Mouse (Mus musculus): ENCODE measurements around the gene Tars2. TPM values are rescaled to one million over a fixed set of nuclear protein-coding genes. Genes with fewer than 3 reads are reported as not detected.

Gene Tars2
- polyA plus RNA-seq, 1 experiment from 2014 or later, result 39.2 TPM

GRCm38 (mm10) chr3:95707497-95707896 is 52.5 kb downstream of the Tars2 start:
- ATAC-seq (ENCODE audit: low read depth), result no peak
- H3K36me3 ChIP-seq, result no peaks in the 10 kb centered on the region
- 89% methylated on average over 7 of the region's 7 CpGs for WGBS
- H3K27me3 ChIP-seq, result no peaks in the 10 kb centered on the region
- H3K27ac ChIP-seq (replicated peaks), result no peak overlapping the region
- no peak overlapping the region for H3K4me2 ChIP-seq
- peaks cover under 1% of the 10 kb centered on the region; the same call in 1 of the 2 replicates for H3K4me1 ChIP-seq (replicated peaks)
- H3K9ac ChIP-seq, result no peak overlapping the region
- H3K4me3 ChIP-seq, result no peak overlapping the region
- 0 out of 2 replicates have a peak, but pooled peaks cover 1% of the 10 kb centered on the region for H3K9me3 ChIP-seq

GRCm38 (mm10) chr3:95706273-95706672 is 53.7 kb downstream of the Tars2 start:
- 92% methylated on average over 4 of the region's 4 CpGs for WGBS

GRCm38 (mm10) chr3:95704612-95705011 is 55.4 kb downstream of the Tars2 start:
- no peak overlapping the region for H3K9ac ChIP-seq
- WGBS, result 91% methylated on average over 4 of the region's 4 CpGs
- no peak for ATAC-seq (ENCODE audit: low read depth)
- H3K27me3 ChIP-seq, result no peaks in the 10 kb centered on the region
- H3K4me2 ChIP-seq, result no peak overlapping the region
- no peak overlapping the region for H3K4me3 ChIP-seq
- no peak overlapping the region for H3K27ac ChIP-seq (replicated peaks)
- no peaks in the 10 kb centered on the region for H3K9me3 ChIP-seq
- H3K4me1 ChIP-seq (replicated peaks), result peaks cover 27% of the 10 kb centered on the region
- H3K36me3 ChIP-seq, result no peaks in the 10 kb centered on the region

More at GRCm38 (mm10) chr3:95706273-95706672, 53.7 kb downstream of the Tars2 start:
- no peak overlapping the region for H3K4me2 ChIP-seq
- no peaks in the 10 kb centered on the region for H3K9me3 ChIP-seq
- H3K27ac ChIP-seq (replicated peaks), result no peak overlapping the region
- H3K36me3 ChIP-seq, result no peaks in the 10 kb centered on the region
- peaks cover 13% of the 10 kb centered on the region for H3K4me1 ChIP-seq (replicated peaks)
- no peak overlapping the region for H3K4me3 ChIP-seq
- H3K27me3 ChIP-seq, result no peaks in the 10 kb centered on the region
- H3K9ac ChIP-seq, result no peak overlapping the region
- ATAC-seq (ENCODE audit: low read depth), result no peak

GRCm38 (mm10) chr3:95703276-95703675 is 56.7 kb downstream of the Tars2 start:
- Histone ChIP-seq H3K4me3 (no peak overlapping the region), H3K4me1 (replicated peaks) (peaks cover 27% of the 10 kb centered on the region), H3K27me3 (no peaks in the 10 kb centered on the region), H3K9ac (no peak overlapping the region), H3K27ac (replicated peaks) (no peak overlapping the region), H3K4me2 (no peak overlapping the region), H3K9me3 (no peaks in the 10 kb centered on the region), H3K36me3 (no peaks in the 10 kb centered on the region)
- WGBS, result 93% methylated on average over 3 of the region's 3 CpGs
- ATAC-seq (ENCODE audit: low read depth), result no peak

- H3K4me3 ChIP-seq, result peak overlapping the region; percentile 23
- peak overlapping the region; percentile 56 for H3K27ac ChIP-seq (replicated peaks)
- H3K9ac ChIP-seq, result peak overlapping the region; percentile 63
- peak; percentile 87 for ATAC-seq (ENCODE audit: low read depth)
- H3K9me3 ChIP-seq, result no peaks in the 10 kb centered on the region
- H3K27me3 ChIP-seq, result no peaks in the 10 kb centered on the region
- peaks cover 27% of the 10 kb centered on the region for H3K4me1 ChIP-seq (replicated peaks)
- H3K4me2 ChIP-seq, result peak overlapping the region; percentile 54
- WGBS, result 5% methylated on average over 24 of the region's 24 CpGs
- no peaks in the 10 kb centered on the region for H3K36me3 ChIP-seq
Observed at GRCm38 (mm10) chr3:95701877-95702540, 58.0 kb downstream of the Tars2 start.

GRCm38 (mm10) chr3:95701085-95701484 is 58.9 kb downstream of the Tars2 start:
- H3K27ac ChIP-seq (replicated peaks), result no peak overlapping the region
- ATAC-seq (ENCODE audit: low read depth), result no peak
- H3K4me3 ChIP-seq, result no peak overlapping the region
- H3K4me1 ChIP-seq (replicated peaks), result peaks cover 34% of the 10 kb centered on the region
- WGBS, result 82% methylated on average over 2 of the region's 2 CpGs
- H3K36me3 ChIP-seq, result no peaks in the 10 kb centered on the region
- H3K27me3 ChIP-seq, result no peaks in the 10 kb centered on the region
- H3K4me2 ChIP-seq, result no peak overlapping the region
- H3K9ac ChIP-seq, result no peak overlapping the region
- no peaks in the 10 kb centered on the region for H3K9me3 ChIP-seq

GRCm38 (mm10) chr3:95700233-95700681 is 59.7 kb downstream of the Tars2 start:
- Histone ChIP-seq H3K4me2 (no peak overlapping the region), H3K4me3 (no peak overlapping the region), H3K4me1 (replicated peaks) (peaks cover 42% of the 10 kb centered on the region), H3K27ac (replicated peaks) (no peak overlapping the region), H3K9me3 (no peaks in the 10 kb centered on the region), H3K27me3 (no peaks in the 10 kb centered on the region), H3K36me3 (no peaks in the 10 kb centered on the region), H3K9ac (0 out of 2 replicates have a peak overlapping the region, but pooled peaks have one; percentile 17)
- ATAC-seq (ENCODE audit: low read depth), result no peak
- 54% methylated on average over 6 of the region's 6 CpGs for WGBS

GRCm38 (mm10) chr3:95698286-95698685 is 61.7 kb downstream of the Tars2 start:
- no peaks in the 10 kb centered on the region for H3K27me3 ChIP-seq
- H3K4me2 ChIP-seq, result no peak overlapping the region
- H3K36me3 ChIP-seq, result 0 out of 2 replicates have a peak, but pooled peaks cover 4% of the 10 kb centered on the region
- no peak overlapping the region for H3K4me3 ChIP-seq
- 90% methylated on average over 4 of the region's 4 CpGs for WGBS
- no peak overlapping the region for H3K27ac ChIP-seq (replicated peaks)
- no peak overlapping the region for H3K9ac ChIP-seq
- peaks cover 42% of the 10 kb centered on the region for H3K4me1 ChIP-seq (replicated peaks)
- no peaks in the 10 kb centered on the region for H3K9me3 ChIP-seq
- no peak for ATAC-seq (ENCODE audit: low read depth)

GRCm38 (mm10) chr3:95696360-95696759 is 63.6 kb downstream of the Tars2 start:
- 31% methylated on average over 7 of the region's 7 CpGs for WGBS
- Histone ChIP-seq H3K36me3 (peaks cover 6% of the 10 kb centered on the region; the same call in 1 of the 2 replicates), H3K4me2 (no peak overlapping the region), H3K9ac (no peak overlapping the region), H3K27me3 (no peaks in the 10 kb centered on the region), H3K4me3 (no peak overlapping the region), H3K27ac (replicated peaks) (no peak overlapping the region), H3K4me1 (replicated peaks) (peaks cover 30% of the 10 kb centered on the region), H3K9me3 (no peaks in the 10 kb centered on the region)
- ATAC-seq (ENCODE audit: low read depth), result no peak

- 28% methylated on average over 3 of the region's 3 CpGs for WGBS
- no peak overlapping the region for H3K27ac ChIP-seq (replicated peaks)
- peaks cover 7% of the 10 kb centered on the region; the same call in 1 of the 2 replicates for H3K36me3 ChIP-seq
- H3K4me3 ChIP-seq, result no peak overlapping the region
- peaks cover 25% of the 10 kb centered on the region for H3K4me1 ChIP-seq (replicated peaks)
- no peaks in the 10 kb centered on the region for H3K9me3 ChIP-seq
- no peaks in the 10 kb centered on the region for H3K27me3 ChIP-seq
- no peak overlapping the region for H3K4me2 ChIP-seq
- no peak for ATAC-seq (ENCODE audit: low read depth)
- H3K9ac ChIP-seq, result no peak overlapping the region
Observed at GRCm38 (mm10) chr3:95695796-95696195, 64.2 kb downstream of the Tars2 start.

- Histone ChIP-seq H3K4me3 (no peak overlapping the region), H3K9ac (no peak overlapping the region), H3K4me2 (no peak overlapping the region), H3K9me3 (no peaks in the 10 kb centered on the region), H3K36me3 (peaks cover 7% of the 10 kb centered on the region; the same call in 1 of the 2 replicates), H3K4me1 (replicated peaks) (peaks cover 17% of the 10 kb centered on the region), H3K27ac (replicated peaks) (no peak overlapping the region), H3K27me3 (no peaks in the 10 kb centered on the region)
- ATAC-seq (ENCODE audit: low read depth), result no peak
- WGBS, result 87% methylated on average over 11 of the region's 11 CpGs
Observed at GRCm38 (mm10) chr3:95694808-95695703, 65.0 kb downstream of the Tars2 start.
